8 mouse cellular contexts compared by ENCODE assay signal in the genomic region with DNA sequence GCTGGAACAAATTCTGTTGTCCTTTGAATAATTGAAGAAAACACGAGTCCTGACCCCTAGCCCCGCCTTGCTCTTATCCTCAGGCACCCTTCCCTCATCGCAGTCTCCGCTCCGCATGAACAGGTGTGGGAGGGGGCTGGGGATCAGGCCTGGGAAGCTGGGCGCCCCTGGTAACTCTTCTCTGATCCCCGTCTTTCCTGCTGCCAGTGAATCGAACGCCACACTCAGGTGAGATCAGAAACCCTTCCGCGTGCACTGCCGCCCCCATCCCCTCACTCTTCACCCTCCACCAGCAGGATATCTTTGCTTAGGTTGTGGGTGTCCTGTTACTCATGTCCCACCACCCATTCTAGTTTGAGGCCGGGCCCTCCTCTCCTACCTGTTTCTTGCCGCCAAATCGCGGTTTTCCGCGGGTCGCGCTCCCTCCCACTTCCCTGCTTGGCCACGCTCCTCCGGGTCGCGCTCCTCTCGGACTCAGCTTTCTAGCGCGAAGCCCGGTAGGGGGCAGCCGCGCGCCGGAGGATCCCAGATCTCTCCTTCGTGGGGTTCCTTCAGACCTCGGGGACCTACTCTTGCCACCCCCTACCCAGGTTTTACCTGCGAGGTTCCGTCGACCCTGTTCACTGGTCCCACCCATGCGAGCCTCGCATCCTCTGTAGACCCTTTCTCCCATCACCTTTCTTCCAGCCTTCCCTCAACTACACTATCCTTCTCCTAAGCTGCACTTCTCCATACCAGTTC. TPM values are rescaled to one million over a fixed set of nuclear protein-coding genes. Genes with fewer than 3 reads are reported as not detected.
DNase-seq lines count a peak whose midpoint lies in the region; ATAC-seq and TF ChIP-seq lines count a peak whose summit lies in the region.

No protein-coding gene starts in this region.

- WGBS in bone marrow, adult 2 months = 17% methylated on average over 39 of the region's 39 CpGs
- WGBS in embryonic facial prominence, embryonic 11.5 days = 2% methylated on average over 39 of the region's 39 CpGs
- WGBS in heart, adult 2 months = 22% methylated on average over 39 of the region's 39 CpGs
- 2% methylated on average over 39 of the region's 39 CpGs for WGBS in limb, embryonic 12.5 days
- WGBS in midbrain, embryonic 12.5 days = under 1% methylated on average over 39 of the region's 39 CpGs

- peak; percentile 37; the same call in 1 of the 2 replicates for TF ChIP-seq CTCF in bone marrow, adult 2 months (IDR thresholded peaks at IDR 0.05; ENCODE audit: control insufficient read depth, insufficient read depth, low read length)
- TF ChIP-seq CTCF in heart, adult 2 months (IDR thresholded peaks at IDR 0.05) = peak; percentile 78

- no peaks in the 10 kb centered on the region for H3K79me2 ChIP-seq in heart, adult 2 months (replicated peaks; ENCODE audit: control insufficient read depth, insufficient read depth, low read length)

- no peaks in the 10 kb centered on the region for H3K27me3 ChIP-seq in embryonic facial prominence, embryonic 11.5 days (ENCODE audit: control insufficient read depth, insufficient read depth, low read length)
- H3K27me3 ChIP-seq in heart, adult 2 months (ENCODE audit: control insufficient read depth, insufficient read depth, low read length) = 0 out of 2 replicates have a peak, but pooled peaks cover 2% of the 10 kb centered on the region
- peaks cover 12% of the 10 kb centered on the region for H3K27me3 ChIP-seq in limb, embryonic 12.5 days
- H3K27me3 ChIP-seq in midbrain, embryonic 12.5 days = peaks cover 18% of the 10 kb centered on the region

- peak; percentile 3 for ATAC-seq in embryonic facial prominence, embryonic 11.5 days (replicated peaks; ENCODE audit: insufficient number of reproducible peaks, low FRiP score, low TSS enrichment, low read depth)
- ATAC-seq in limb, embryonic 12.5 days (ENCODE audit: insufficient number of reproducible peaks, insufficient read depth, low FRiP score, low TSS enrichment, low read depth) = peak; percentile 5; the same call in 1 of the 2 replicates
- ATAC-seq in midbrain, embryonic 12.5 days (ENCODE audit: low FRiP score, low read depth) = peak; percentile 2

- peaks cover 3% of the 10 kb centered on the region; the same call in 1 of the 2 replicates for H3K36me3 ChIP-seq in embryonic facial prominence, embryonic 11.5 days (replicated peaks; ENCODE audit: control insufficient read depth, insufficient read depth, low read depth, low read length)
- H3K36me3 ChIP-seq in heart, adult 2 months (ENCODE audit: control insufficient read depth, insufficient read depth, low read length) = no peaks in the 10 kb centered on the region
- peaks cover 16% of the 10 kb centered on the region for H3K36me3 ChIP-seq in limb, embryonic 12.5 days
- H3K36me3 ChIP-seq in midbrain, embryonic 12.5 days = peaks cover 14% of the 10 kb centered on the region

- H3K4me3 ChIP-seq in bone marrow, adult 2 months (replicated peaks; ENCODE audit: control insufficient read depth, low read depth, low read length) = no peak overlapping the region
- peak overlapping the region; percentile 65 for H3K4me3 ChIP-seq in embryonic facial prominence, embryonic 11.5 days (ENCODE audit: low read depth, low read length)
- peak overlapping the region; percentile 47 for H3K4me3 ChIP-seq in heart, adult 2 months
- peak overlapping the region; percentile 69 for H3K4me3 ChIP-seq in limb, embryonic 12.5 days (replicated peaks)
- peak overlapping the region; percentile 75 for H3K4me3 ChIP-seq in midbrain, embryonic 12.5 days

- TF ChIP-seq POLR2A in bone marrow, adult 2 months (IDR thresholded peaks at IDR 0.05; ENCODE audit: borderline replicate concordance, control insufficient read depth, low read depth, low read length) = no peak
- no peak for TF ChIP-seq POLR2A in heart, adult 2 months (IDR thresholded peaks at IDR 0.05; ENCODE audit: insufficient read depth, low read depth, low read length)

- intact Hi-C loops in heart, adult 2 months (cut with DNase I) = loop anchor here (2.0 to 5.0 kb wide), 3 partner anchors 135 to 212 kb away; partner anchors contain the start of genes Trim26 and Trim40

- peak; percentile 74 for DNase-seq in embryonic facial prominence, embryonic 11.5 days (ENCODE audit: low spot score)
- peak; percentile 68 to 81 for DNase-seq in heart, adult 2 months
- peak; percentile 77 for DNase-seq in kidney, adult 18-20 months
- DNase-seq in spleen, postnatal 36 days (ENCODE audit: low spot score in 2 of 2) = peak; percentile 21 to 31
- DNase-seq in c-Kit-positive CD71-positive TER-119-positive erythroid progenitor cells, embryonic 14.5 days (ENCODE audit: low spot score) = no peak

- H3K27ac ChIP-seq in bone marrow, adult 2 months (ENCODE audit: control insufficient read depth, insufficient read depth, low read depth, low read length, poor library complexity) = no peak overlapping the region
- no peak overlapping the region for H3K27ac ChIP-seq in embryonic facial prominence, embryonic 11.5 days (replicated peaks; ENCODE audit: low read depth, low read length)
- no peak overlapping the region for H3K27ac ChIP-seq in heart, adult 2 months
- no peak overlapping the region for H3K27ac ChIP-seq in limb, embryonic 12.5 days
- peak overlapping the region; percentile 76 for H3K27ac ChIP-seq in midbrain, embryonic 12.5 days (replicated peaks)

- H3K4me1 ChIP-seq in bone marrow, adult 2 months (ENCODE audit: control insufficient read depth, insufficient read depth, low read length) = no peaks in the 10 kb centered on the region; the same call in 1 of the 2 replicates
- H3K4me1 ChIP-seq in embryonic facial prominence, embryonic 11.5 days (ENCODE audit: control insufficient read depth, insufficient read depth, low read length) = peaks cover 4% of the 10 kb centered on the region; the same call in 1 of the 2 replicates
- 0 out of 2 replicates have a peak, but pooled peaks cover 2% of the 10 kb centered on the region for H3K4me1 ChIP-seq in heart, adult 2 months (ENCODE audit: control insufficient read depth, insufficient read depth, low read length)
- H3K4me1 ChIP-seq in limb, embryonic 12.5 days (replicated peaks) = peaks cover 43% of the 10 kb centered on the region
- H3K4me1 ChIP-seq in midbrain, embryonic 12.5 days = peaks cover 52% of the 10 kb centered on the region

- peak overlapping the region; percentile 93 for H3K4me2 ChIP-seq in embryonic facial prominence, embryonic 11.5 days (ENCODE audit: low read depth, low read length)
- peak overlapping the region; percentile 91 for H3K4me2 ChIP-seq in limb, embryonic 12.5 days
- peak overlapping the region; percentile 94 for H3K4me2 ChIP-seq in midbrain, embryonic 12.5 days (replicated peaks)

- no peak for TF ChIP-seq EP300 in heart, adult 2 months (IDR thresholded peaks at IDR 0.05; ENCODE audit: insufficient read depth, low read depth, low read length)

- no peaks in the 10 kb centered on the region for H3K9me3 ChIP-seq in embryonic facial prominence, embryonic 11.5 days (replicated peaks; ENCODE audit: control insufficient read depth, low read length)
- H3K9me3 ChIP-seq in limb, embryonic 12.5 days = no peaks in the 10 kb centered on the region
- no peaks in the 10 kb centered on the region for H3K9me3 ChIP-seq in midbrain, embryonic 12.5 days

- H3K9ac ChIP-seq in embryonic facial prominence, embryonic 11.5 days (replicated peaks; ENCODE audit: low read length) = no peak overlapping the region
- H3K9ac ChIP-seq in heart, adult 2 months (ENCODE audit: low read depth, low read length) = peak overlapping the region; percentile 9; the same call in 1 of the 2 replicates
- H3K9ac ChIP-seq in limb, embryonic 12.5 days (replicated peaks) = peak overlapping the region; percentile 79; the same call in 1 of the 2 replicates
- peak overlapping the region; percentile 90 for H3K9ac ChIP-seq in midbrain, embryonic 12.5 days (replicated peaks)

RNA-seq across cellular contexts. Expression of gene Gabbr1, which starts 4.0 kb away (rescaled TPM):
- polyA plus RNA-seq in bone marrow, adult 2 months (2011; ENCODE audit: insufficient read depth, insufficient read length, low replicate concordance, missing spikeins) = 19.5 and 47.1 TPM in 2 replicates
- polyA plus RNA-seq in embryonic facial prominence, embryonic 11.5 days (2014; fragmentation: Nextera tagmentation; extraction: Ambion mirVana) = 6.1 and 8.9 TPM in 2 replicates
- total RNA-seq in heart, adult 2 months (2021) = 1 to 10 TPM; 6.5 to 6.7 TPM
- polyA plus RNA-seq in heart, adult 2 months (2012; rRNA removed) = 15.5 and 17.4 TPM in 2 replicates
- polyA plus RNA-seq in limb, embryonic 12.5 days (2016; fragmentation: Nextera tagmentation; extraction: Ambion mirVana) = 18.0 and 18.1 TPM in 2 replicates
- 33.4 and 35.9 TPM in 2 replicates for polyA plus RNA-seq in midbrain, embryonic 12.5 days (2016; fragmentation: Nextera tagmentation; extraction: Ambion mirVana)

RNA-seq across cellular contexts. Expression of gene Mog, which starts 26.5 kb away (rescaled TPM):
- not detected in 2 replicates for polyA plus RNA-seq in bone marrow, adult 2 months (2011; ENCODE audit: insufficient read depth, insufficient read length, low replicate concordance, missing spikeins)
- 0.20 TPM in 1 of 2 replicates, not detected in the other for polyA plus RNA-seq in embryonic facial prominence, embryonic 11.5 days (2014; fragmentation: Nextera tagmentation; extraction: Ambion mirVana)
- total RNA-seq in heart, adult 2 months (2021) = not detected
- polyA plus RNA-seq in heart, adult 2 months (2012; rRNA removed) = 0.09 TPM in 1 of 2 replicates, not detected in the other
- 0.24 TPM in 1 of 2 replicates, not detected in the other for polyA plus RNA-seq in limb, embryonic 12.5 days (2016; fragmentation: Nextera tagmentation; extraction: Ambion mirVana)
- polyA plus RNA-seq in midbrain, embryonic 12.5 days (2016; fragmentation: Nextera tagmentation; extraction: Ambion mirVana) = 0.68 and 0.96 TPM in 2 replicates

RNA-seq across cellular contexts. Expression of gene Olfr90, which starts 38.6 kb away (rescaled TPM):
- not detected in 2 replicates for polyA plus RNA-seq in bone marrow, adult 2 months (2011; ENCODE audit: insufficient read depth, insufficient read length, low replicate concordance, missing spikeins)
- not detected in 2 replicates for polyA plus RNA-seq in embryonic facial prominence, embryonic 11.5 days (2014; fragmentation: Nextera tagmentation; extraction: Ambion mirVana)
- not detected for total RNA-seq in heart, adult 2 months (2021)
- polyA plus RNA-seq in heart, adult 2 months (2012; rRNA removed) = not detected in 2 replicates
- polyA plus RNA-seq in limb, embryonic 12.5 days (2016; fragmentation: Nextera tagmentation; extraction: Ambion mirVana) = 0.08 TPM in 1 of 2 replicates, not detected in the other
- polyA plus RNA-seq in midbrain, embryonic 12.5 days (2016; fragmentation: Nextera tagmentation; extraction: Ambion mirVana) = 0.14 TPM in 1 of 2 replicates, not detected in the other

RNA-seq across cellular contexts. Expression of gene Olfr91, which starts 48.3 kb away (rescaled TPM):
- not detected in 2 replicates for polyA plus RNA-seq in bone marrow, adult 2 months (2011; ENCODE audit: insufficient read depth, insufficient read length, low replicate concordance, missing spikeins)
- not detected in 2 replicates for polyA plus RNA-seq in embryonic facial prominence, embryonic 11.5 days (2014; fragmentation: Nextera tagmentation; extraction: Ambion mirVana)
- total RNA-seq in heart, adult 2 months (2021) = not detected
- polyA plus RNA-seq in heart, adult 2 months (2012; rRNA removed) = not detected in 2 replicates
- not detected in 2 replicates for polyA plus RNA-seq in limb, embryonic 12.5 days (2016; fragmentation: Nextera tagmentation; extraction: Ambion mirVana)
- polyA plus RNA-seq in midbrain, embryonic 12.5 days (2016; fragmentation: Nextera tagmentation; extraction: Ambion mirVana) = not detected in 2 replicates

RNA-seq across cellular contexts. Expression of gene Zfp57, which starts 48.8 kb away (rescaled TPM):
- 1.3 and 19.0 TPM in 2 replicates for polyA plus RNA-seq in bone marrow, adult 2 months (2011; ENCODE audit: insufficient read depth, insufficient read length, low replicate concordance, missing spikeins)
- polyA plus RNA-seq in embryonic facial prominence, embryonic 11.5 days (2014; fragmentation: Nextera tagmentation; extraction: Ambion mirVana) = 102 and 110 TPM in 2 replicates
- 1 to 10 TPM in 1 of 2 experiments, under 1 TPM in 1; 0.94 to 1.4 TPM for total RNA-seq in heart, adult 2 months (2021)
- 2.3 and 4.3 TPM in 2 replicates for polyA plus RNA-seq in heart, adult 2 months (2012; rRNA removed)
- 124 and 130 TPM in 2 replicates for polyA plus RNA-seq in limb, embryonic 12.5 days (2016; fragmentation: Nextera tagmentation; extraction: Ambion mirVana)
- 175 and 190 TPM in 2 replicates for polyA plus RNA-seq in midbrain, embryonic 12.5 days (2016; fragmentation: Nextera tagmentation; extraction: Ambion mirVana)
